8 mouse cellular contexts compared by ENCODE assay signal in genomic region chr14:121062238-121063082, GRCm38 (mm10). TPM values are rescaled to one million over a fixed set of nuclear protein-coding genes. Genes with fewer than 3 reads are reported as not detected.
DNase-seq lines count a peak whose midpoint lies in the region; ATAC-seq lines count a peak whose summit lies in the region.

No protein-coding gene starts in this region.

- H3K4me1 ChIP-seq in heart, embryonic 13.5 days = peaks cover 59% of the 10 kb centered on the region
- peaks cover 18% of the 10 kb centered on the region for H3K4me1 ChIP-seq in liver, embryonic 13.5 days (replicated peaks)

- peaks cover 12% of the 10 kb centered on the region for H3K36me3 ChIP-seq in heart, embryonic 13.5 days
- H3K36me3 ChIP-seq in liver, embryonic 13.5 days = 0 out of 2 replicates have a peak, but pooled peaks cover 6% of the 10 kb centered on the region

- H3K9ac ChIP-seq in heart, embryonic 13.5 days = peak overlapping the region; percentile 61
- no peak overlapping the region for H3K9ac ChIP-seq in liver, embryonic 13.5 days

- peak; percentile 95 for DNase-seq in heart, adult 11 months
- DNase-seq in heart, postnatal 25 days (ENCODE audit: low spot score) = no peak
- DNase-seq in cerebellum, postnatal 36 days = peak; percentile 44 to 60
- DNase-seq in kidney, postnatal 14 days = peak; percentile 47
- DNase-seq in liver, embryonic 13.5 days = no peak
- DNase-seq in right cerebral cortex, postnatal 10 days (ENCODE audit: low spot score in 2 of 2) = peak; percentile 82 to 88

- 24% methylated on average over 14 of the region's 14 CpGs for WGBS in heart, embryonic 13.5 days
- WGBS in liver, embryonic 13.5 days (ENCODE audit: insufficient replicate concordance) = 61% methylated on average over 14 of the region's 14 CpGs

- intact Hi-C loops in heart, postnatal 25 days (cut with DNase I) = no loop called here

- peak; percentile 44; the same call in 1 of the 2 replicates for ATAC-seq in heart, embryonic 13.5 days (ENCODE audit: extremely low read depth, insufficient number of reproducible peaks, low FRiP score, low TSS enrichment)
- peak; percentile 58; the same call in 1 of the 2 replicates for ATAC-seq in liver, embryonic 13.5 days (ENCODE audit: low read depth)
- no peak for ATAC-seq in granulocyte monocyte progenitor cell, adult 5-6 weeks (replicated peaks; ENCODE audit: poor library complexity, severe bottlenecking)

- peak overlapping the region; percentile 44 for H3K4me2 ChIP-seq in heart, embryonic 13.5 days
- H3K4me2 ChIP-seq in liver, embryonic 13.5 days = no peak overlapping the region

- H3K4me3 ChIP-seq in heart, embryonic 13.5 days = no peak overlapping the region
- H3K4me3 ChIP-seq in liver, embryonic 13.5 days (replicated peaks) = no peak overlapping the region

- peak overlapping the region; percentile 84 for H3K27ac ChIP-seq in heart, embryonic 13.5 days (replicated peaks)
- peak overlapping the region; percentile 47 for H3K27ac ChIP-seq in liver, embryonic 13.5 days

- H3K27me3 ChIP-seq in heart, embryonic 13.5 days (replicated peaks) = no peaks in the 10 kb centered on the region
- H3K27me3 ChIP-seq in liver, embryonic 13.5 days = no peaks in the 10 kb centered on the region

- H3K9me3 ChIP-seq in heart, embryonic 13.5 days = no peaks in the 10 kb centered on the region
- H3K9me3 ChIP-seq in liver, embryonic 13.5 days (replicated peaks) = no peaks in the 10 kb centered on the region

RNA-seq across cellular contexts. Expression of gene Farp1, which starts 27.5 kb away (rescaled TPM):
- 10 to 100 TPM; 10.7 to 12.0 TPM for total RNA-seq in heart, postnatal 25 days (2021)
- polyA plus RNA-seq in heart, embryonic 13.5 days (2015; fragmentation: Nextera tagmentation; extraction: Ambion mirVana) = 15.3 and 17.6 TPM in 2 replicates
- polyA plus RNA-seq in liver, embryonic 13.5 days (2015; fragmentation: Nextera tagmentation; extraction: Ambion mirVana) = 3.4 and 4.0 TPM in 2 replicates
- total RNA-seq in granulocyte monocyte progenitor cell, adult 5-6 weeks (2014; fragmentation: Nextera tagmentation) = not detected in 2 replicates
- 1.9 TPM in 1 of 2 replicates, not detected in the other for total RNA-seq in granulocyte monocyte progenitor cell, adult 5-6 weeks (2017)

Comparison
In these comparisons a context has a peak if more than half of its experiments do, and no peak if none do; other contexts are left out.
1. DNase-seq: peak in heart, adult 11 months (single experiment), cerebellum, postnatal 36 days (2 of 2), kidney, postnatal 14 days (single experiment) and right cerebral cortex, postnatal 10 days (2 of 2); none in heart, postnatal 25 days (single experiment) and liver, embryonic 13.5 days (single experiment).
2. RNA of gene Farp1, which starts 27.5 kb away (total RNA-seq): 10.7 to 12.0 TPM in heart, postnatal 25 days; 1.9 TPM in granulocyte monocyte progenitor cell, adult 5-6 weeks; every median in the first group is over 4 times any median in the second.